Mouse (Mus musculus) left cerebral cortex, postnatal 36 days (tissue): ENCODE measurements around the gene 1700122O11Rik. TPM values are rescaled to one million over a fixed set of nuclear protein-coding genes. Genes with fewer than 3 reads are reported as not detected.

ENCODE experiments used
- DNase-seq, 2 experiments: peaks; one replicate each; pipeline ENCODE4 v3.0.0; 2021 to 2022; ENCODE audit warnings: low spot score in 2 of 2, mixed read lengths in 1 of 2
- intact Hi-C: fragments of 180-260 bp; cut with DNase I; formaldehyde crosslinking; loops from one replicate; pipeline ENCODE4 v1.15.1; 2025
- total RNA-seq, 2 experiments: library from RNA; stranded (reverse); gene quantifications; 2 replicates each; pipeline ENCODE4 v1.2.3; 2021

Gene 1700122O11Rik
- not detected for total RNA-seq

DNA sequence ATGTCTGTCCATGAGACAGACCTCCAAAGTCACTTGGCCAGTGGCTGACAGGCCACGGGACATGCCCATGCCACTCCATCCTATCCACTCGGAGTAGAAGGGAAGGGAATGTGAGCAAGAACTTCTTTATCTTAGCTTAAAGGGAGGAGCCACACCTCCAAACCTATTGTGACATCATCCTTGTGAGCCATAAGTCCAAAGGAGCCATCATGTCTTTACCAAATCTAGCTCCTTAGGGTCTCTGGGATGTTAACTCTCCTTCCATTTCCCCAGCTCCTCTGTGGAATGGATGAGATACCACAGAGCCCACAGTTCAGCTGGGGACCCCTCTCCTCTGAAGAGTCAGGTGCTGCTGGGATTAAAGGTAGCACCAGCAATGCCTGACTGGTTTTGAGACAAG lies at the start of gene 1700122O11Rik:
TSS of gene 1700122O11Rik (minus strand) at position 101 of the 400 bp plus-strand sequence.
- intact Hi-C loops = no loop called here
- DNase-seq = no peak

DNA sequence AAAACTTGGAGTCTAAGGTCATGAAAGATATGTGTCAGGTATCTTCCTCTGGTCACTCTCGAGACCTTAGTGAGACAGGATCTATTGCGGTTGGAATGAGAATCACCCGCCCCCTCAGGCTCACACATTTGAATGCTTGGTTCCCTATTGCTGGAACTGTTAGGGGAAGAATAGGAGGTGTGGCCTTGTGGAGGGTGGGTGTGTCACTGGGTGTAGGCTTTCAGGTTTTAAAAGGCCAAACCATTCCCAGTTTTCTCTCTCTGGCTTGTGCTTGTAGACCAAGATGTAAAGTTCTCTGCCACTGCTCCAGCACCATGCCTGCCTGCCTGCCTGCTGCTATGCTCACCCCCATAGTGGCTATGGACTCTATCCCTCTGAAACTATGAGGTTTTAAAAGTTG lies 42.5 kb upstream of the 1700122O11Rik start:
- no peak for DNase-seq
- intact Hi-C loops = no loop called here

DNA sequence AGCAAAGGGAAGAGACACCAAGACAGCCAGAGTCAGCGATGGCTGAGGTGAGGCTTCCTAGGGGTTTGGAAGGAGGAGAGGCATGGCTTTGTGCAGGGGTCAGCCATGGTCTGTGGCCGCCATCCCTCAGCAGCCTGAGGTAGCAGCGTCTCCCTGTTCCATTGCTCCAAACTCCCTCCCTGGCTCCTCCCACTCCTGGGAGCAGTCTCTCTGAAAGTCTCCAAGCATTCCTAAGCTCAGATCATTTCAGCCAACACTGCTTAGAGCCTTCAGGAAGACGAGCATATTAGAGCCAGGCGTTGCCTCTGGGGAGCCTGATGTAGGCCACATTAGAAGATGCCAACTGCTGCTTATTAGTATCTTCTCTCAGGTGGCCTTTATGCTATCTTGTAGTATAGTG lies 29.6 kb upstream of the 1700122O11Rik start:
- no peak for DNase-seq
- intact Hi-C loops = no loop called here

DNA sequence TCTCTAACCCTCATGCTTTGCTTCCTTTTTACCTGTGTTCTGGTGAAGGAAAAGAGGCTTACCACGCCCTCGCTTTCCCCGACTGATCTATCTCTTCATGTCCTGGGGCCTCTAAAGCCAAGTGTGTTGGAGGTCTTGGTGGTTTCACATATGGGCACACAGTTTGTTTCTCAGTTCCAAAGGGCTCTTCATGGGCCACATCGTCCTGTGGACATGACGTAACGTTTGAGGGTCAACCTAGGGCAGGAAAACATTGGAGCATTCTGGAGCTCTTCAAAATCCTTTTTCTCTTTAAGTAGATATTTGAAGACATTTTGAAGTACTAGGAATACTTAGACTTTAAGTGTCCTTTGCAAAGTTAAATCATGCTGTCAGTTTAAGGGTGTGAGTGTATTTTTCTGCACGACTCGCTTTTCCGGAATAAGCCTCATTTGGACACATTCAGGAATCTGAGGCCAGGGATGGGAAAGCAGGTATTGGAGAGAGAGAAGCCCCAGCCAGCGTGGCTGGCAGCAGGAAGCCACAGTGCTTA lies 29.1 kb upstream of the 1700122O11Rik start:
- no peak for DNase-seq
- intact Hi-C loops = no loop called here

DNA sequence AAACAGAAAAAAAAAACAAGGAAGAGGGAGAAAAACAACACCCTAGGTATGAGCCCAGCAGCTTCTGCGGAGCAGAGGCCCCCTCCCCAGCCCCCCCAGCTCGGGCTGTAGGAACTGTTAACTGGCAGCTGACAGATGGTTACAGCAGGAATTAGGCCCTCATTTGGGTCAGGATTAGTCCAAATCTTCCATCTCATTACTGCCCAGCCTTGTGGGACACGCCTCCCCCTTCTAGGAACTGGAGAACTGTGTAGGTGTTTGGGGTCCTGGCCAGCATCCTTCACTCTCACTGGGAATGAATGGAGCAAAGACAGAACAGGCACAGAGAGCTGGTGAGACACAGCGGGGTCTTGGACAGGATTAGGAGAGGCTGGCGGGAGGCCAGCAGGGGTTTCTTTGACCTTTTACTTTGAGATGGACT lies 27.0 kb upstream of the 1700122O11Rik start:
- DNase-seq = no peak
- intact Hi-C loops = no loop called here

DNA sequence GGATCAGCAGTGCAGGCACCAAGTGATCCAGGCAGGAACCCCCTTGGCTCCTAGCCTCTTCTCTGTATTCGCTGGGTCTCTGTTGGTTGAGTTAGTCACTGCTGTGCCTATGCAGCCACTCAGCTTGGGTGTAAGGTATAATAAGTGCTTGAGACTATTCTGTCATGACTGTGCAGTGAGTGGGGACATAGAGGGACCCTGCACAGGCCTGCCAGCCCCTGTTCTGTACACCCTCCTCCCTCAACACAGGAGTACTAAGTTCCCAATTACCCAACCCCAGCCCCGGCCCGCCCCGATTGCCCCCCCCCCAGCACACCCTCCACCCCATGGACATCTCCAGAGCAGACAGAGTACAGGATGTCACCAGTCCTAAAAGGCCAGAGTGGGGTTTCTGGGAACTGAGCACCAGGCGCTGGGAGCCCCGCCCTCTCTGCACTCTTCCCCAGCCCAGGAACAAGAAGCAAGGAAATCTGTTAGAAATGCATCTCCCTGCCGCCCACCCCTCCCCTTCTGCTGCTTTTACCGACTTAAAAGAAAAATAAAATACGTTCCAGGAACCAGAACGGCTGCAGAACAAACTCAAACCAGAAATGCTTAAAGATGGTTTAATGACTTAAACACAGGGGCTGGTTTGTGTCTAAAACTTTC lies 26.2 kb upstream of the 1700122O11Rik start:
- no peak for DNase-seq
- intact Hi-C loops = no loop called here

DNA sequence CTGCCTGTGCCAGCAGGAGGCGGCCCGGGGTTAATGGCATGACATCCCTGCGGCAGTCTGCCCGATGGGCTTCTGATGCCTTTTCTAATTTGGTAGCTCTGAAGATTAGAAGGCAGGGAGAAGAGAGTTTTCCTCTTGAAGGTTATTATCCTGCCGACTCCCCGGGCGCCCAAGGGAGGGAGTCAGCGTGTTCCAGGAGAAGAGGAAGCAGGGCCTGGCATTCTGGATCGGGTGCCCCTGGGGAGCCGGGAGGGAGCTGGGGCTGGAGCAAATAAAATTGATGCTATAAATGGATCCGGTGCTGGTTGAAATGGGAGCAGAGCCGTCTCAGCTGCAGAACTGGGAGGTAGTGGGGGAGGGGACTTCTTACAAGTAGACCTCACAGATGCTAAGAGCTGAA lies 19.3 kb upstream of the 1700122O11Rik start:
- intact Hi-C loops = no loop called here

DNA sequence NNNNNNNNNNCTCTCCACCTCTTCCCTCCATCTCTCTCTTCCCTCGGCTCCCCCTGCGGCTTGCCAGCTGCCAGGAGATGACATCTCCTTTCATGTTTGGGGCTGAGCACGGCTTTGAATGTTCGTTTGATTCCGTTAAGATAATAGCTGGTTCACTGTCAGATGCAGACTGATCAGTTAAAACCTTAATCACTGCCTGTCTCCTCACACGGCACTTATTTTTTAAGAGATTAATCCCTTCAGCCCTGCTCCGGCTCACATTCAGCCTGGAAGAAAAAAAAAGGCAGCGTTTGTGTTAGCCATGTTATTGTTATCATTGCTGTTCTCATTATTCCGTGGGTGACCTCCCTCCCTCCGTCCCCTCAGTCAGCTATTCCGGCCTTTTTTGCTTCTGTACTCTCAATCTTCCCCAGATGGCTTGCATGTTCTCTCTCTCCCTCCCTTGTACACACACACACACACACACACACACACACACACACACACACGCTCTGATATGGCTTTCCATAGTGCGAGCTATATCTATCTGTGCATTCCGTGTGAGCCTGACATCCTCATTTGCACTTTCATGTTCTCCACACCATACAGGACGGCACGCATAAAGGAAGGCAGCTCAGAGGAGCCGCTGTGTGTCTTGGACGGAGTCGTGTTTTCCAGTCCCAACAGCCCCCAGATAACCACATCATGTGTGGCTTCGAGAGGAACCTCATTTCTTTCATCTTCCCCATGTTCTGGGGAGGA lies 17.2 kb upstream of the 1700122O11Rik start:
- DNase-seq = no peak
- intact Hi-C loops = no loop called here

More for the DNA sequence above, 19.3 kb upstream of the 1700122O11Rik start:
- no peak for DNase-seq

DNA sequence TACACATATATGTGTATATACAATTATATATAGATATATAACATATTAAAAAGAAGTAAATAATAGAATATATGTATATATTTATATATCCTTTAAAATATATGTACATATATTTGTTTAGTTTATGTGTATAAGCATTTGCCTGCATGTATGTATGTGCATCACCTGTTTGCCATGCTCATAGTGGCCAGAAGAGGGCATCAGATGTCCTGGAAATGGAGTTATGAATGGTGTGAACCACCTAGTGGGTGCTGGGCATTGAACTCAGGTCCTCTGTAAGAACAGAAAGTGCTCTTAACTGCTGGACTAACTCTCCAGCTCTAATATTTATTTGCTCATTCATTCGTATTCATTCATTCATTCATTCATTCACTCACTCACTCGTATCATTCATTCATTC lies 15.6 kb upstream of the 1700122O11Rik start:
- DNase-seq = no peak
- intact Hi-C loops = no loop called here

DNA sequence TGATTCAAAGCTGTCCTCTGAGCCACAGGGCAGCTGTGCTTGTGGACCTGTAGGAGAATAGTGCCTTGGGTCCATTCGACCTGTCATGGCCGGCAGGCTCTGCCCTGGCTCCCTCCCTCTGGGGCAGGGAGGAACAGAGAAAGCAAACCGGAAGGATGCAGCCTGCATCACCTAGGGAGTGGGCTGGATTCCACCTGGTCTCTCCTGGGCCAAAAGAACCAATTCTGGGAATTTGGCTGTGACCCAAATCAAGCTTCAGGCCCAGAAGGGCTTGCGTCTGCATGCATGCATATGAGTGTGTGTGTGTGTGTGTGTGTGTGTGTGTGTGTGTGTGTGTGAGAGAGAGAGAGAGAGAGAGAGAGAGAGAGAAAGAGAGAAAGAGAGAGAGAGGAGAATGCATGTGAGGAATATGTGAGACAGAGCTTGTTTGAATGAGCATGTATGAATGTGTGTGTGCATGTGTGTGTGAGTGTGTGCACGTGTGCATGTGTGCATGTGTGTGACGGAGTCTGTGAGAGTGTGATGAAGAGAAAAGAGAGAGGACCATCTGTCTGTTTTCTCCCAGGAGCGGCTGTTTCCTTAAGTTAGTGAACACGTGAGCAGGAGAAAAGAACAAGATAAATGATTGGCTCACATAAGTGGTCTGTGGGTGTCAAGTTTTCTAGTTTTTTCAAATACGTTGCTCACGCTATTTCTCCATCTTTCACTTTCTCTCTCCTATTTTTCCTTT lies 14.4 kb upstream of the 1700122O11Rik start:
- no peak for DNase-seq
- intact Hi-C loops = no loop called here

DNA sequence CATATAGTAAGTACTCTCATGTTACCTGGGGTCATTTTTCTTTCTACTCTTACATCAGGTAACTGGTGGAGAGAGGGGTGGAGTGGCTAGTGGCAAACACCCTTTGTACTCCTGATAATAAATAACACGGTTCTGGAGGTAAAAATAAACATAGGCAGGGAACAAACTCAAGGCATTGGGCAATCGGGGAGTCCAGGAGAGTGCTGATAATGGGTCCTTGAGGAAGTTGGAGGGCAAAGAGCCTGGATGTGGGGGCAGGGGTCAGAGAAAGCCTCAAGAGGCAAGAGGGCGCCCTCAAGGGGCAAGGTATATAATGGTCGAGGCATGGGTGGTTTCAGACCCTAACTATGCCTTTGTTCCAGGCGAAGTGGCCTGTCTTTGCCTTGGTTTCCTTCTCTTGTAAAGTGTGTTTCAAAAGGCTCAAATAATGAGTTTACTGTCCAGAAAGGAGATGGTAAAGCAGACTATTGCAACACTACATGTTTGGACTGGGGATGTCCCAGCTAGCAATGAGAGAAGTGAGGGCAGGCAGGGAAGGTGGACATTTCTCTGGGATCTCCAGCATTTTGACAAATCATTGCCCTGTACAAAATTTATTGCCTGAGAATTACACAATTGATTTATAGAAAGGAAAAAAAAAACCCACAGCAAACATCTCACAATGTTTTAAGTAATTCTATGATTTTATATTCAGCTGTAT lies 13.7 kb upstream of the 1700122O11Rik start:
- intact Hi-C loops = no loop called here
- DNase-seq = no peak

DNA sequence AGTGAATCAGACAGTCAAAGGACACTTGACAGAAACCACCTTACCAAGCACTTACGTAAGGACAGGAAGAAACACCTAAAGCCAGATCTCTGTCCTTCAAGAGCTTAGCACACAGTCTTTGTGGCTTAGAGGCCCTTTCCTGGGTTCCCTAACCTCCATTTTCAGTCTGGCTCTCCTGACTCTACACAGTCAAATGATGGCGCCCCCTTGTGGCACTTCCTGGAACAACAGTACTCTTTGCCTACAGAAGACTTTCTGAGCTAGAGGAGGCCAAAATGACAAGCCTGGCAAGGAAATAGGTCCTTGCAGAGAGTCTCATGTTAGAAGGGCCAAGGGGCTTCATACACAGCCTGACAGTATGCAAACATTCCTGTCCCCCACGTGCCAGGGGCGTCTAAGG lies 7.5 kb upstream of the 1700122O11Rik start:
- DNase-seq = peak; percentile 30 to 42

DNA sequence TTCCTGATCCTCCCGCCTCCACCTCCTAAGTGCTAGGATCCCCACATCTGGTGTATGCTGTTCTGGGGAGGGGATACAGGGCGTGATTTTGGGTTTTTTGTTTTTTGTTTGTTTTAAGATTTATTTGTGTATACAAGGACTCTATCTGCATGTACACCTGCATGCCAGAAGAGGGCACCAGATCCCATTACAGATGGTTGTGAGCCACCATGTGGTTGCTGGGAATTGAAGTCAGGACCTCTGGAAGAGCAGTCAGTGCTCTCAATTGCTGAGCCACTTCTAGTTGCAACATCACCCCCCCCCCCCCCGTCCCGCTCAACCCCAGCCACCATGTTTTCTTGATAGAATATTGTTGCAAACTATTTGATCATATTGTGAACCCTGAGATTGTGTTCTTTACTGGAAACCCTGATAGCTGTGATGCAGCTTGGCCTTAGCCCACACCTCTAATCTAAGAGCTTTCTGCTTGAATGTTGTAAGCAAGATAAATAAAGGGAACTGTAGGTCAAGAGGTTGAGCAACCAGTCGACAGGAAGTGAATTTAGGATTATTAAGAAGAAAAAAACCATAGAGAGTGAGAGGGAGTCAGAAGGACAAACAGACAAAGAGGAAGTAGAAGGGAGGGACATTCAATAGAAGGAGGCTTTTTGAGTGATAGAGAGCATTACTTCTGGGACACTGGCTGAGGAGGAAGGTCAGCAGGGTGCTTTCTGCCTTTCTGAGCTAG lies 5.2 kb upstream of the 1700122O11Rik start:
- intact Hi-C loops = no loop called here

More for the DNA sequence above, 7.5 kb upstream of the 1700122O11Rik start:
- intact Hi-C loops = loop anchor here (1.0 kb wide), 1 partner anchor 172 kb away; no protein-coding TSS in a partner anchor

DNA sequence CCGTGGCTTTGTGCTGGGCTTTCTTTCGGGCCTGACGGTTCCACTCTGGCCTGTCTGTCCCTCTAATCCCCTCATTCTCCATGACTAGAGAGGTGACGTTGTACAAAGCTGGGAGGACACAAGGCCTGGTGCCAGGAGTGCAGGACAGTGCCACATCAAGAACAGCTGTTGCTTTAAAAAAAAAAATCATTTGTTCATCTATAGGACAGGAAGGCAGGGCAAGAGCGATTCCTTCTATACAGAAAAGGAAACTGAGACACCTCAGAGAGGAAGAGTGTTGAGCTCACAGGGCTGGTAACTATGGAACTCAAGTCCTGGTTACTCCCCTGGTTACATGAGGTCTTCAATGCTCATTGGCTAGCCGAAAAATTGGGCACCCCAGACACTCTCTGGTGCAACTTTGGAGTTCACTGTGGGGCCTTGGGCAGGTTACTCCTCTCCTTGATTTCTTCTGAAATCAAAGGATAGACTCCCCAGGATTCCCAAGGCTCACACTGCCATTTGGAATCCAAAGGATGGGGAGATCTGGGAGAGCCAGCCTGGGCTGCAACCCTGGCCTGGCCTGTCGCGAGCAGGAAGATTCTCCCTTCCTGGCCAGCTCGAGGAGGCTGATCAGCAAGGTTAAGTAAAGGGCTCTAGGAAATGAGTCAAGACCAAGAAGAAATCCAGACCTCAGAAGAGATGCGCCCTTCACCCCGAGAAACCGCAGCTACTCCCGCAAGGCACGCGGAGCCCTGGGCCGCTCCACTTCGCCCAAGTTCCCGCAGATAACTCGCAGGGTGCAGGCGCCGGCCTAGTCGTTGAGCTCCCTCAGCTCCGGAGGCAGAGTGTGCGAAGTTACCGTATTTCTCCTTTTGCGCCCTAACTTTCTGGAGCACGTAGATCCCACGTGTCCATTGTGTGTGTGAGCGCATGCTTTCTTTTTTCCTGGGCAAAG lies 3.5 kb upstream of the 1700122O11Rik start:
- intact Hi-C loops = loop anchor here (1.0 kb wide), 1 partner anchor 117 kb away; the partner anchor contains the start of gene Foxp4
- DNase-seq = peak; percentile 34 to 39

More for the DNA sequence above, 5.2 kb upstream of the 1700122O11Rik start:
- no peak for DNase-seq

DNA sequence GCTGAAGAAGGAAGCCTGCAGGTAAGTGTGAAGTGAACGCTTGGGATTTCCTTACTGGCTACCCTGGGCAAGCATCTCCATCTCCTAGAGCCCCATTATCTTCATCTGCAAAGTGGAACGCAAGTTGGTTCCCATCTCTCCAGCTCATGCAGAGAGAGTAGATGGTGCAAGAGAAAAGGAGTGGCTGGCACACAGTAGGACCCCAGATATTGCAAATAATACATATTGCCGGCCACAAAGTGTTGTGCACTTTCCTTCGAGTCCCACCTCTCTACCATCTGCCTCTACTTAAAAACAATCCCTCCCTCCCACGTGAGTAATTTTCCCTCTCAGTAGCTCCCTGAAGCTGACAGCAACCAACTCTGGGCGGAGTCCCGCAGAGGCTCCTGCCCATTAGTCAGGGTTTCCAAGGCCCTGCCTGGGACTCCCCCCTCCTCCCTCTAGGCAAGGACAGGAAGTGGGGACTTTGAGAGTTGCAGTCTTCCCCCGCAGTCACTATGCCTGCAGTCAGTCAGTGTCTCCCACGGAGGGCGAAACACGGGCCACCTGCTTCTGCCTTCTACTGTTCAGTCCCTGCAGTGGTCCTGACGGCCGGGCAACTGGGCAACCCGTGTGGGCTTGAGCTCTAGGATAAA lies 1.3 kb upstream of the 1700122O11Rik start:
- intact Hi-C loops = no loop called here

DNA sequence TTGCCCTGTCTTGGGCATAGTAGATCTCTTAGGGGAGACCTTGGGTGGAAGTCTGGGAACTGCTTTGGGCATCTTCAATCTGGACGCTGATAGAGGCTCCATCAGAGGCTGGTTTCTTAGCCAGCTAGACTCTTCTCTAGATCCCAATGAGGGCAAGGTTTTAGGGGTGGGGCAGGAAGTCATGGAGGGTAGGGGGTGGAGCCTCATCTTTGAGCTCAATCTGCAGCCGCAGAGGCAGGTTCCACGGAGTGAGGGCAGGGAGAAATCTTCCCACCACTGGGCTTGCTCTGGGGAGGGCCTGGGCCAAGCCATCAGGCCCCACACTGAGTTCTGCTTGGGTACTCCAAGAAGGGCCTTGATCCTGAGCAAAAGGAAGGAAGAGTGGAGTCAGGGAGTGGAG lies 1.2 kb downstream of the 1700122O11Rik start:
- no peak for DNase-seq
- intact Hi-C loops = no loop called here

More for the DNA sequence above, 1.3 kb upstream of the 1700122O11Rik start:
- DNase-seq = no peak
